29 mouse cellular contexts compared by ENCODE assay signal in the genomic region with DNA sequence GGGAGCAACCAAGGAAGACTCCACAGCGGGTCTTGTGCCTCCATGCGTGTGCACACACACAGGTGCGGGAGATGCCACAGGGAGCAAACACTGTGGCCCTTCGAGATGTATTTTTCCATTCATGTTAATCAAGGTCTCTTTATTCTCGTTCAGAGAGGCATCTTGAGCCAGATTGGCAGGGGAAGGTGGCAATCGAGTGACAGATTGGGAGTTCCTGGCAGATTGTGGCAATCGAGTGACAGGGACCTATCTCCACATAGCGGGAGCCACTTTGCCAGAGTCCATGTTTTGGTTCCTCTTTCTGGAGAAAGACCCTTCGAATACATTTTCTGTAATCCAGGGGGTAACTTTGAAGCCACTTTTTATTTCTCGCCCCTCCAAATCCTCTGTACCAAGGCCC.
"Had no signal": no experiment of that assay in that cellular context is flagged by ENCODE, and none has a peak within 500 bp of the region (broad histone marks: within the 10 kb centered on the region; RNA-seq: fewer than 3 reads in every experiment).

No protein-coding gene starts in this region.

- H3K4me2 ChIP-seq: limb, embryonic 12.5 days; limb, embryonic 13.5 days; limb, embryonic 15.5 days; liver, embryonic 11.5 days; liver, embryonic 12.5 days; liver, embryonic 13.5 days; liver, embryonic 15.5 days; lung, embryonic 14.5 days; midbrain, embryonic 12.5 days; midbrain, embryonic 13.5 days; neural tube, embryonic 12.5 days; neural tube, embryonic 13.5 days had no signal

- DNase-seq: left cerebral cortex, postnatal 4 days; liver; liver, embryonic 13.5 days; liver, postnatal 0 days; lung, adult 18-20 months; lung, embryonic 14.5 days; lung, postnatal 10 days; lung, postnatal 14 days; lung, postnatal 36 days; lung, postnatal 4 days; midbrain, embryonic 14.5 days had no signal

- H3K27me3 ChIP-seq: limb, embryonic 12.5 days; limb, embryonic 13.5 days; limb, embryonic 15.5 days; liver, embryonic 12.5 days; liver, embryonic 13.5 days; liver, embryonic 15.5 days; midbrain, embryonic 12.5 days; midbrain, embryonic 13.5 days; neural tube, embryonic 12.5 days; neural tube, embryonic 13.5 days had no signal

- H3K36me3 ChIP-seq: liver, embryonic 15.5 days had no signal

- H3K27ac ChIP-seq: left cerebral cortex, adult 2 months; limb, embryonic 10.5 days; limb, embryonic 12.5 days; limb, embryonic 13.5 days; limb, embryonic 15.5 days; liver, embryonic 12.5 days; liver, embryonic 13.5 days; liver, embryonic 14.5 days; liver, embryonic 15.5 days; macrophage; midbrain, embryonic 10.5 days; midbrain, embryonic 12.5 days; midbrain, embryonic 13.5 days; neural tube, embryonic 12.5 days; neural tube, embryonic 13.5 days had no signal

- H3K9ac ChIP-seq: limb, embryonic 12.5 days; limb, embryonic 13.5 days; limb, embryonic 15.5 days; liver, embryonic 12.5 days; liver, embryonic 13.5 days; liver, embryonic 14.5 days; liver, embryonic 15.5 days; liver, postnatal 0 days; lung, embryonic 14.5 days; midbrain, embryonic 12.5 days; midbrain, embryonic 13.5 days; neural tube, embryonic 12.5 days; neural tube, embryonic 13.5 days had no signal

- H3K4me3 ChIP-seq: left cerebral cortex, adult 2 months; limb, embryonic 10.5 days; limb, embryonic 12.5 days; limb, embryonic 13.5 days; limb, embryonic 15.5 days; liver, embryonic 12.5 days; liver, embryonic 13.5 days; liver, embryonic 15.5 days; megakaryocyte, embryonic 14.5 days; midbrain, embryonic 10.5 days; midbrain, embryonic 12.5 days; midbrain, embryonic 13.5 days; myocyte; neural tube, embryonic 12.5 days; neural tube, embryonic 13.5 days had no signal

- H3K9me3 ChIP-seq: limb, embryonic 10.5 days; limb, embryonic 12.5 days; limb, embryonic 13.5 days; limb, embryonic 15.5 days; liver, embryonic 12.5 days; liver, embryonic 13.5 days; liver, embryonic 15.5 days; midbrain, embryonic 10.5 days; midbrain, embryonic 12.5 days; midbrain, embryonic 13.5 days; neural tube, embryonic 12.5 days; neural tube, embryonic 13.5 days had no signal

- H3K4me1 ChIP-seq: limb, embryonic 10.5 days; limb, embryonic 12.5 days; limb, embryonic 13.5 days; liver, embryonic 15.5 days; neural tube, embryonic 12.5 days had no signal

- ATAC-seq: liver, embryonic 12.5 days; liver, postnatal 0 days; midbrain, embryonic 13.5 days; midbrain, embryonic 16.5 days had no signal
